Mouse (Mus musculus) limb, embryonic 14.5 days (tissue): ENCODE results near the gene Rps27l. TPM values are rescaled to one million over a fixed set of nuclear protein-coding genes. Genes with fewer than 3 reads are reported as not detected.
"Not testable (repeated sequence)": the region's sequence is repeated elsewhere in the genome, so short reads cannot be mapped to it uniquely, and the experiment has no call there.

Experiments used
- ATAC-seq: fragments of 200-750 bp; cut with Nextera tagmentation; 2 replicates; pipeline ENCODE4 v1.8.0; 2017; ENCODE audit warnings: low read depth, moderate number of reproducible peaks, moderate TSS enrichment; ENCODE audit not compliant: low FRiP score
- DNase-seq: peaks from one replicate; pipeline ENCODE4 v3.0.0-alpha.2; 2015; ENCODE audit warnings: low spot score
- H3K27ac ChIP-seq: fragments of 300-500 bp; sonication (generic); replicated peaks from 2 replicates; pipeline ENCODE4 v1.5.1; 2014; ENCODE audit warnings: low read depth, mild to moderate bottlenecking, low read length, moderate library complexity, mixed read lengths
- H3K27me3 ChIP-seq: fragments of 300-500 bp; sonication (generic); 2 replicates; pipeline ENCODE4 v1.6.1; 2014; ENCODE audit warnings: low read length, mixed read lengths; ENCODE audit not compliant: control insufficient read depth, insufficient read depth
- H3K36me3 ChIP-seq: fragments of 300-500 bp; sonication (generic); 2 replicates; pipeline ENCODE4 v1.6.1; 2014; ENCODE audit warnings: mild to moderate bottlenecking, low read length, moderate library complexity, mixed read lengths; ENCODE audit not compliant: control insufficient read depth, insufficient read depth
- H3K4me1 ChIP-seq: fragments of 300-500 bp; sonication (generic); 2 replicates; pipeline ENCODE4 v1.6.1; 2014; ENCODE audit warnings: antibody characterized with exemption, low read length, mixed read lengths; ENCODE audit not compliant: control insufficient read depth, insufficient read depth
- H3K4me2 ChIP-seq: fragments of 300-500 bp; sonication (generic); replicated peaks from 2 replicates; pipeline ENCODE4 v1.6.1; 2014; ENCODE audit warnings: low read depth, mild to moderate bottlenecking, low read length, moderate library complexity; ENCODE audit not compliant: severe bottlenecking
- H3K4me3 ChIP-seq: fragments of 300-500 bp; sonication (generic); replicated peaks from 2 replicates; pipeline ENCODE4 v1.5.1; 2014; ENCODE audit warnings: low read length
- H3K9ac ChIP-seq: fragments of 300-500 bp; sonication (generic); 2 replicates; pipeline ENCODE4 v1.6.1; 2014; ENCODE audit warnings: mild to moderate bottlenecking, low read depth, low read length, moderate library complexity; ENCODE audit not compliant: severe bottlenecking
- H3K9me3 ChIP-seq: fragments of 300-500 bp; sonication (generic); 2 replicates; pipeline ENCODE4 v1.6.1; 2016; ENCODE audit warnings: low read length; ENCODE audit not compliant: control insufficient read depth
- POLR2A ChIP-seq: fragments of 200-500 bp; IDR thresholded peaks from 2 replicates; pipeline ENCODE4 v1.8.0; 2012; ENCODE audit warnings: inconsistent platforms, mild to moderate bottlenecking, moderate library complexity, borderline replicate concordance; ENCODE audit not compliant: insufficient read depth, insufficient read length; ENCODE audit errors: extremely low read depth
- WGBS: fragments of 180-500 bp; shearing (Covaris S2); extraction: QIAGEN DNeasy Blood & Tissue Kit; methylation state at CpG from one replicate; pipeline ENCODE4 v1.1.7; 2014; 5-methylcytosine and 5-hydroxymethylcytosine counted together
- polyA plus RNA-seq, 2 experiments: library from polyadenylated mRNA; depleted of rRNA in 1 of 2; stranded (reverse) in 1 of 2; unstranded in 1 of 2; fragments of >200 nt; fragmentation: Nextera tagmentation in 1 of 2; extraction: Ambion mirVana in 1 of 2; gene quantifications; 2 replicates each; pipeline versions ENCODE4 v1.2.1 to v1.2.3; 2012 to 2014

Rps27l gene
- polyA plus RNA-seq, 2 experiments, result 292 to 633 TPM

DNA sequence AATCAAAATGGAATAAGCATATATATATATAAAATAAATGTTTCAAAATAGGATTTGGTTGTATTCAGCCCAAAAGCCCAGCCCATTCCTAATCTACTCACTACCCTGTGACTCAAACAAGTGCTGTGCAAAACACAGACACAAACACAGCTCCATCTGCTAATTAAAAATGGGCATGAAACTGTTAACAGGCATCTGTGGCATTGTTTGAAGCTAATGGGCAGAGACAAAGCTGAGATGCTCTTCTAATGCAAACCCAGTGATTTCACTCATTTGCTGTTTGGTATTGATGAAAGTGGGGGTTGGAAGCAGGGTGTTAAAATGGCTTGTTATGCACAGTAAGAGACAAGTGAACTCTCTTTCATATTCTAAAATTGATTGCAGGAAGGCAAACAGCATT lies 33.6 kb upstream of the Rps27l start:
- peaks cover 3% of the 10 kb centered on the region; the same call in 1 of the 2 replicates for H3K4me1 ChIP-seq
- H3K4me2 ChIP-seq, result no peak overlapping the region
- no peak overlapping the region for H3K27ac ChIP-seq
- DNase-seq (no peak), ATAC-seq (no peak)
- no peaks in the 10 kb centered on the region for H3K36me3 ChIP-seq
- no peak overlapping the region for H3K9ac ChIP-seq
- TF ChIP-seq POLR2A, result no peak
- H3K27me3 ChIP-seq, result no peaks in the 10 kb centered on the region
- no peaks in the 10 kb centered on the region for H3K9me3 ChIP-seq
- H3K4me3 ChIP-seq, result no peak overlapping the region

DNA sequence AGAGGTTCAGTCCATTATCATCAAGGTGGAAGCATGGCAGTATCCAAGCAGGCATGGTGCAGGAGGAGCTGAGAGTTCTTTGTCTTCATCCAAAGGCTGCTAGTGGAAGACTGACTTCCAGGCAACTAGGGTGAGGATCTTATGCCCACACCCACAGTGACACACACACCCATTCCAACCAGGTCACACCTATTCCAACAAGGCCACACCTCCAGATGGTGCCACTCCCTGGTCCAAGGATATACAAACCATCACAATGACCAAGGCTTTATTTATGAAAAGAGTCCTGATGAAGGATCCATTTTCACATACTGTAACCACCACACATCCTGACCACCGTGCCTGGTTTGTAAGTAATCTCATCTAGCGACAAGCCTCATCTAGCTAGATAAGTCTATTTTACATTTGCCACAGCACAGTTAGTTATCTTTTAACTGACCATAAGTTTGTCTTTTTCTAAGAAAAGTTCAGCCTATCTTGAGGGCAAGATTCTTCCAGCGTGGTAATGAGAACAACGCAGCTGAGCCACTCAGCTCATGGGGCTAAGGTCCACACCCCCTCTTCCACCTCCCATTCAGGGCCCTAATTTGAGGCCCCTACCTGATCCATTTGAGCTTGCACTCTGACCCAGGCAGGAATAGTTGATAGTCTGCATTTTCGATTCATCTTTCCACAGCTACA lies 32.5 kb upstream of the Rps27l start:
- not testable (repeated sequence) for H3K27ac ChIP-seq, H3K9me3 ChIP-seq, H3K4me3 ChIP-seq, H3K9ac ChIP-seq, ATAC-seq, H3K4me2 ChIP-seq, H3K27me3 ChIP-seq, H3K4me1 ChIP-seq, DNase-seq, H3K36me3 ChIP-seq
- 88% methylated on average over 5 of the region's 5 CpGs for WGBS

- Histone ChIP-seq H3K4me2 (no peak overlapping the region), H3K36me3 (no peaks in the 10 kb centered on the region), H3K9me3 (no peaks in the 10 kb centered on the region), H3K27ac (no peak overlapping the region), H3K9ac (no peak overlapping the region), H3K27me3 (no peaks in the 10 kb centered on the region), H3K4me1 (peaks cover 10% of the 10 kb centered on the region), H3K4me3 (no peak overlapping the region)
- no peak for ATAC-seq
- WGBS, result 97% methylated on average over 3 of the region's 3 CpGs
- TF ChIP-seq POLR2A, result no peak
- no peak for DNase-seq
Measured at GRCm38 (mm10) chr9:66914540-66914939, 31.3 kb upstream of the Rps27l start.

- TF ChIP-seq POLR2A, result no peak
- H3K27me3 ChIP-seq, result no peaks in the 10 kb centered on the region
- 88% methylated on average over 5 of the region's 5 CpGs for WGBS
- no peak for ATAC-seq
- peaks cover 10% of the 10 kb centered on the region for H3K4me1 ChIP-seq
- H3K4me2 ChIP-seq, result no peak overlapping the region
- no peak overlapping the region for H3K4me3 ChIP-seq
- H3K27ac ChIP-seq, result no peak overlapping the region
- DNase-seq, result no peak
- H3K9me3 ChIP-seq, result no peaks in the 10 kb centered on the region
- no peak overlapping the region for H3K9ac ChIP-seq
- H3K36me3 ChIP-seq, result no peaks in the 10 kb centered on the region
Measured at GRCm38 (mm10) chr9:66915401-66915800, 30.5 kb upstream of the Rps27l start.

DNA sequence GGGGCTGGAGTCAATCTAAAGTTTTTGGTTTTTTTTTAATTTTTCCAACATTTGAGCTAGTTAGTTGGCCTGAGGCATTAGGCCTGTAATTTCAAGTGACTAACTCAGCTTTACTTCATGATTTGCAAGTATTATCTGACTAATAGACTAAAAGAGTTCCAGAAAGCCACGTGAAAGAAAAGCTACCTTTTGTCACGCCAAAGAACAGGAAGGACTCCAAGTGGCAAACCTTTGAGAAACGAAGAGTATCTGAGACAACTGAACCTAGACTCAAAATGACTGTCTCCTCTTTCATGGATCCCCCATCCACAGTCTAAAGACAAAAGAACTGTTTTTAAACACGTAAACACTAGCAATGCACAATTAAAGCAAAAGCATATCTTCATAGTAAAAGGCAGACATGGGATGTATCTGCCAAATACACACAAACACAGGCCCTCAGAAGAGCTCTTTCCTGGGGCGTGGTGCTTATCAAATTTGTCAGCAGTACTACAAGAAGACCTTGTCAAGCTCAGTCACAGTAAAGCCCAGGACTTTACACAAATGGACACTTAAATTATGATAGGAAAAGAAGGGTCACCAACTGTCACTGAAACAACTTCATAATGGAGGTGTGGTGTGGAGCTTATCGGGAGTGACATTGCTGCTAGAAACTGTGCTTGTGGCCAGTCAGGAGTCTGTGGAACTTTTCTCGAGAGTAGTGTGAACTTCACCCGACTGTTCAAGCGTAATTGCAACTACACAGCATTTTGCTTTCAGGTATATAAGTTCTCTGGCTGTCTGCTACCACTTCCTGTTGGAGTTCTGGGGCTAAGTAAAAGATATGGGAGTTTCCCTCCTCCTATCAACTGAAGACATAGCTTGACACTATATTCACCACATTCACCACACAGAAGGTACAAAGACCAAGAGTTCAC lies 29.8 kb upstream of the Rps27l start:
- no peak for ATAC-seq
- Histone ChIP-seq H3K4me3 (no peak overlapping the region), H3K9me3 (no peaks in the 10 kb centered on the region), H3K4me2 (no peak overlapping the region), H3K27me3 (no peaks in the 10 kb centered on the region), H3K9ac (no peak overlapping the region), H3K4me1 (peaks cover 10% of the 10 kb centered on the region), H3K36me3 (no peaks in the 10 kb centered on the region), H3K27ac (no peak overlapping the region)
- 86% methylated on average over 9 of the region's 9 CpGs for WGBS
- DNase-seq, result no peak
- no peak for TF ChIP-seq POLR2A
